Comparison of ENCODE assay signal across 21 mouse cellular contexts in genomic region chr9:120677216-120677615, GRCm38 (mm10).
DNase-seq lines count a peak whose midpoint lies in the region; ATAC-seq and TF ChIP-seq lines count a peak whose summit lies in the region.
"Had no signal": no experiment of that assay in that cellular context is flagged by ENCODE, and none has a peak within 500 bp of the region (broad histone marks: within the 10 kb centered on the region; RNA-seq: fewer than 3 reads in every experiment).

No protein-coding gene starts in this region.

- peaks cover 6% of the 10 kb centered on the region; the same call in 1 of the 2 replicates for H3K4me1 ChIP-seq in embryonic facial prominence, embryonic 11.5 days (ENCODE audit: control insufficient read depth, insufficient read depth, low read length)
- peaks cover 64% of the 10 kb centered on the region for H3K4me1 ChIP-seq in embryonic facial prominence, embryonic 10.5 days
- peaks cover 25% of the 10 kb centered on the region for H3K4me1 ChIP-seq in hindbrain, embryonic 14.5 days (replicated peaks; ENCODE audit: control insufficient read depth, insufficient read depth, low read length)
- H3K4me1 ChIP-seq in hindbrain, postnatal 0 days (ENCODE audit: insufficient read depth, low read length) = peaks cover 9% of the 10 kb centered on the region
- peaks cover 68% of the 10 kb centered on the region for H3K4me1 ChIP-seq in midbrain, embryonic 13.5 days (replicated peaks)
- H3K4me1 ChIP-seq in midbrain, embryonic 14.5 days (ENCODE audit: control insufficient read depth, insufficient read depth, low read length) = peaks cover 30% of the 10 kb centered on the region

- ATAC-seq in embryonic facial prominence, embryonic 11.5 days (replicated peaks; ENCODE audit: insufficient number of reproducible peaks, low FRiP score, low TSS enrichment, low read depth) = 0 out of 2 replicates have a peak, but pooled peaks have one; percentile 27
- peak; percentile 29; the same call in 1 of the 2 replicates for ATAC-seq in hindbrain, embryonic 14.5 days (ENCODE audit: low FRiP score)
- no peak for ATAC-seq in hindbrain, postnatal 0 days
- ATAC-seq in midbrain, embryonic 13.5 days = peak; percentile 21; the same call in 1 of the 2 replicates
- no peak for ATAC-seq in midbrain, embryonic 14.5 days (ENCODE audit: low FRiP score, low TSS enrichment)
- ATAC-seq: intestine, postnatal 0 days; liver, postnatal 0 days; lung, postnatal 0 days had no signal

- peaks cover 9% of the 10 kb centered on the region for H3K27me3 ChIP-seq in embryonic facial prominence, embryonic 11.5 days (ENCODE audit: control insufficient read depth, insufficient read depth, low read length)
- peaks cover 56% of the 10 kb centered on the region for H3K27me3 ChIP-seq in embryonic facial prominence, embryonic 10.5 days (replicated peaks; ENCODE audit: low read depth, poor library complexity, severe bottlenecking)
- 0 out of 2 replicates have a peak, but pooled peaks cover 6% of the 10 kb centered on the region for H3K27me3 ChIP-seq in hindbrain, embryonic 14.5 days (ENCODE audit: control insufficient read depth, insufficient read depth, low read length)
- no peaks in the 10 kb centered on the region for H3K27me3 ChIP-seq in hindbrain, postnatal 0 days (ENCODE audit: insufficient read depth, low read length)
- peaks cover 3% of the 10 kb centered on the region; the same call in 1 of the 2 replicates for H3K27me3 ChIP-seq in midbrain, embryonic 13.5 days
- H3K27me3 ChIP-seq in midbrain, embryonic 14.5 days (ENCODE audit: control insufficient read depth, insufficient read depth, low read length) = peaks cover 3% of the 10 kb centered on the region; the same call in 1 of the 2 replicates
- H3K27me3 ChIP-seq: neural tube, embryonic 15.5 days had no signal

- H3K4me3 ChIP-seq in embryonic facial prominence, embryonic 11.5 days (ENCODE audit: low read depth, low read length) = no peak overlapping the region
- H3K4me3 ChIP-seq in embryonic facial prominence, embryonic 10.5 days = no peak overlapping the region
- H3K4me3 ChIP-seq in hindbrain, embryonic 14.5 days (replicated peaks; ENCODE audit: low read length) = no peak overlapping the region
- no peak overlapping the region for H3K4me3 ChIP-seq in hindbrain, postnatal 0 days (ENCODE audit: low read length)
- no peak overlapping the region for H3K4me3 ChIP-seq in midbrain, embryonic 13.5 days (replicated peaks)
- H3K4me3 ChIP-seq in midbrain, embryonic 14.5 days (replicated peaks; ENCODE audit: low read depth, low read length) = no peak overlapping the region
- H3K4me3 ChIP-seq: gastrocnemius, adult 2 months; heart, embryonic 12.5 days; hindbrain, embryonic 10.5 days; neural tube, embryonic 15.5 days had no signal

- no peak overlapping the region for H3K9ac ChIP-seq in embryonic facial prominence, embryonic 11.5 days (replicated peaks; ENCODE audit: low read length)
- no peak overlapping the region for H3K9ac ChIP-seq in hindbrain, embryonic 14.5 days
- no peak overlapping the region for H3K9ac ChIP-seq in hindbrain, postnatal 0 days (replicated peaks; ENCODE audit: low read length)
- no peak overlapping the region for H3K9ac ChIP-seq in midbrain, embryonic 13.5 days (replicated peaks)
- H3K9ac ChIP-seq in midbrain, embryonic 14.5 days (replicated peaks; ENCODE audit: low read length) = no peak overlapping the region
- H3K9ac ChIP-seq: heart, embryonic 12.5 days; liver, postnatal 0 days; neural tube, embryonic 15.5 days had no signal

- H3K27ac ChIP-seq in embryonic facial prominence, embryonic 11.5 days (replicated peaks; ENCODE audit: low read depth, low read length) = no peak overlapping the region
- no peak overlapping the region for H3K27ac ChIP-seq in embryonic facial prominence, embryonic 10.5 days (replicated peaks)
- H3K27ac ChIP-seq in hindbrain, embryonic 14.5 days = no peak overlapping the region
- H3K27ac ChIP-seq in hindbrain, postnatal 0 days = no peak overlapping the region
- H3K27ac ChIP-seq in midbrain, embryonic 13.5 days = no peak overlapping the region
- H3K27ac ChIP-seq in midbrain, embryonic 14.5 days (replicated peaks; ENCODE audit: low read depth, low read length) = no peak overlapping the region
- H3K27ac ChIP-seq: gastrocnemius, adult 2 months; hindbrain, embryonic 10.5 days; neural tube, embryonic 15.5 days had no signal

- no peak for DNase-seq in embryonic facial prominence, embryonic 11.5 days (ENCODE audit: low spot score)
- no peak for DNase-seq in embryonic facial prominence, embryonic 10.5 days (ENCODE audit: low spot score)
- no peak for DNase-seq in hindbrain, embryonic 14.5 days (ENCODE audit: low spot score)
- no peak for DNase-seq in hindbrain, postnatal 0 days (ENCODE audit: low spot score)
- DNase-seq in midbrain, embryonic 14.5 days = no peak
- DNase-seq in Muller cell, postnatal 12 days (ENCODE audit: inconsistent ontology term) = no peak
- DNase-seq: adrenal gland, postnatal 10 days; cerebellum, adult 9-10 months; gastrocnemius, adult 2 months; heart, postnatal 10 days; left cerebral cortex, postnatal 4 days; liver, postnatal 0 days; thymus, adult 18-20 months; thymus, postnatal 36 days had no signal

- no peak overlapping the region for H3K4me2 ChIP-seq in embryonic facial prominence, embryonic 11.5 days (ENCODE audit: low read depth, low read length)
- no peak overlapping the region for H3K4me2 ChIP-seq in hindbrain, embryonic 14.5 days (replicated peaks)
- no peak overlapping the region for H3K4me2 ChIP-seq in hindbrain, postnatal 0 days (ENCODE audit: low read depth, low read length)
- no peak overlapping the region for H3K4me2 ChIP-seq in midbrain, embryonic 13.5 days (replicated peaks)
- no peak overlapping the region for H3K4me2 ChIP-seq in midbrain, embryonic 14.5 days (ENCODE audit: low read length)
- H3K4me2 ChIP-seq: heart, embryonic 12.5 days; liver, embryonic 11.5 days; neural tube, embryonic 15.5 days had no signal

- TF ChIP-seq CTCF in hindbrain, postnatal 0 days (IDR thresholded peaks at IDR 0.05; ENCODE audit: low read depth) = no peak

- no peaks in the 10 kb centered on the region for H3K9me3 ChIP-seq in embryonic facial prominence, embryonic 11.5 days (replicated peaks; ENCODE audit: control insufficient read depth, low read length)
- H3K9me3 ChIP-seq in embryonic facial prominence, embryonic 10.5 days = no peaks in the 10 kb centered on the region
- H3K9me3 ChIP-seq in hindbrain, embryonic 14.5 days (ENCODE audit: control insufficient read depth, low read length) = no peaks in the 10 kb centered on the region
- H3K9me3 ChIP-seq in hindbrain, postnatal 0 days (ENCODE audit: low read length) = no peaks in the 10 kb centered on the region
- H3K9me3 ChIP-seq in midbrain, embryonic 13.5 days = no peaks in the 10 kb centered on the region
- no peaks in the 10 kb centered on the region for H3K9me3 ChIP-seq in midbrain, embryonic 14.5 days (ENCODE audit: control insufficient read depth, low read length)
- H3K9me3 ChIP-seq: heart, embryonic 12.5 days; hindbrain, embryonic 10.5 days; neural tube, embryonic 15.5 days had no signal

- 80% methylated on average over 5 of the region's 5 CpGs for WGBS in embryonic facial prominence, embryonic 11.5 days
- 85% methylated on average over 5 of the region's 5 CpGs for WGBS in embryonic facial prominence, embryonic 10.5 days
- 64% methylated on average over 5 of the region's 5 CpGs for WGBS in hindbrain, embryonic 14.5 days
- 63% methylated on average over 5 of the region's 5 CpGs for WGBS in hindbrain, postnatal 0 days
- 43% methylated on average over 5 of the region's 5 CpGs for WGBS in midbrain, embryonic 13.5 days
- 62% methylated on average over 5 of the region's 5 CpGs for WGBS in midbrain, embryonic 14.5 days

- H3K36me3 ChIP-seq in embryonic facial prominence, embryonic 11.5 days (replicated peaks; ENCODE audit: control insufficient read depth, insufficient read depth, low read depth, low read length) = no peaks in the 10 kb centered on the region
- H3K36me3 ChIP-seq in embryonic facial prominence, embryonic 10.5 days (replicated peaks) = no peaks in the 10 kb centered on the region
- H3K36me3 ChIP-seq in hindbrain, embryonic 14.5 days (replicated peaks; ENCODE audit: control insufficient read depth, insufficient read depth) = no peaks in the 10 kb centered on the region
- no peaks in the 10 kb centered on the region for H3K36me3 ChIP-seq in hindbrain, postnatal 0 days (ENCODE audit: insufficient read depth, low read length)
- no peaks in the 10 kb centered on the region for H3K36me3 ChIP-seq in midbrain, embryonic 13.5 days
- no peaks in the 10 kb centered on the region for H3K36me3 ChIP-seq in midbrain, embryonic 14.5 days (ENCODE audit: control insufficient read depth, insufficient read depth, low read length)
- H3K36me3 ChIP-seq: heart, embryonic 12.5 days; hindbrain, embryonic 10.5 days; neural tube, embryonic 15.5 days had no signal

Comparison
In these comparisons a context has a peak if more than half of its experiments do, and no peak if none do; other contexts are left out.
1. ATAC-seq: peak in embryonic facial prominence, embryonic 11.5 days (single experiment), hindbrain, embryonic 14.5 days (single experiment) and midbrain, embryonic 13.5 days (single experiment); none in hindbrain, postnatal 0 days (single experiment) and midbrain, embryonic 14.5 days (single experiment).